Mouse (Mus musculus) ovary, postnatal 10 days (tissue): ENCODE results near the gene Prss34.

Source experiments
- DNase-seq: peaks from one replicate; pipeline ENCODE4 v3.0.0; 2022; ENCODE audit warnings: low spot score

The Prss34 gene

GRCm38 (mm10) chr17:25318354-25318753, 20.2 kb downstream of the Prss34 start, which contains the start of gene Prss29:
Prss29 (plus strand) TSS chr17:25318654.
- DNase-seq = no peak

GRCm38 (mm10) chr17:25320819-25321218, 22.6 kb downstream of the Prss34 start:
- no peak for DNase-seq

GRCm38 (mm10) chr17:25322930-25323329, 24.7 kb downstream of the Prss34 start:
- no peak for DNase-seq

GRCm38 (mm10) chr17:25332321-25332720, 34.1 kb downstream of the Prss34 start:
- no peak for DNase-seq

GRCm38 (mm10) chr17:25333943-25334342, 35.7 kb downstream of the Prss34 start:
- peak; percentile 28 for DNase-seq

- DNase-seq = no peak
Measured at GRCm38 (mm10) chr17:25338218-25338617, 40.0 kb downstream of the Prss34 start.

- no peak for DNase-seq
Measured at GRCm38 (mm10) chr17:25340003-25340402, 41.8 kb downstream of the Prss34 start.

GRCm38 (mm10) chr17:25341490-25341889, 43.3 kb downstream of the Prss34 start:
- no peak for DNase-seq

GRCm38 (mm10) chr17:25345462-25345861, 47.3 kb downstream of the Prss34 start, which contains the start of gene Tpsab1:
Tpsab1 (minus strand) TSS chr17:25345562.
- no peak for DNase-seq
